Mouse (Mus musculus): ENCODE data around the gene Cdh9.

Cdh9 gene

GRCm38 (mm10) chr15:16728470-16729011, at the start of gene Cdh9:
Gene Cdh9 (plus strand): TSS chr15:16728756.
- DNase-seq (ENCODE audit: low read depth, low spot score) = no peak

GRCm38 (mm10) chr15:16679096-16679495, 49.5 kb upstream of the Cdh9 start:
- DNase-seq (ENCODE audit: low read depth, low spot score) = no peak

GRCm38 (mm10) chr15:16699821-16700220, 28.7 kb upstream of the Cdh9 start:
- no peak for DNase-seq (ENCODE audit: low read depth, low spot score)

GRCm38 (mm10) chr15:16702340-16702739, 26.2 kb upstream of the Cdh9 start:
- DNase-seq (ENCODE audit: low read depth, low spot score) = no peak

- no peak for DNase-seq (ENCODE audit: low read depth, low spot score)
Measured at GRCm38 (mm10) chr15:16739088-16739487, 10.5 kb downstream of the Cdh9 start.

- DNase-seq (ENCODE audit: low read depth, low spot score) = no peak
Measured at GRCm38 (mm10) chr15:16746672-16747071, 18.1 kb downstream of the Cdh9 start.

GRCm38 (mm10) chr15:16763252-16763651, 34.7 kb downstream of the Cdh9 start:
- DNase-seq (ENCODE audit: low read depth, low spot score) = no peak

GRCm38 (mm10) chr15:16784575-16784974, 56.0 kb downstream of the Cdh9 start:
- no peak for DNase-seq (ENCODE audit: low read depth, low spot score)

- no peak for DNase-seq (ENCODE audit: low read depth, low spot score)
Measured at GRCm38 (mm10) chr15:16792857-16793256, 64.3 kb downstream of the Cdh9 start.

GRCm38 (mm10) chr15:16801302-16801701, 72.7 kb downstream of the Cdh9 start:
- no peak for DNase-seq (ENCODE audit: low read depth, low spot score)

- no peak for DNase-seq (ENCODE audit: low read depth, low spot score)
Measured at GRCm38 (mm10) chr15:16810787-16811186, 82.2 kb downstream of the Cdh9 start.

- no peak for DNase-seq (ENCODE audit: low read depth, low spot score)
Measured at GRCm38 (mm10) chr15:16814035-16814434, 85.5 kb downstream of the Cdh9 start.

GRCm38 (mm10) chr15:16834761-16835160, 106.2 kb downstream of the Cdh9 start:
- DNase-seq (ENCODE audit: low read depth, low spot score) = no peak

- no peak for DNase-seq (ENCODE audit: low read depth, low spot score)
Measured at GRCm38 (mm10) chr15:16882542-16882941, 154.0 kb downstream of the Cdh9 start.

GRCm38 (mm10) chr15:16896674-16897073, 168.1 kb downstream of the Cdh9 start:
- no peak for DNase-seq (ENCODE audit: low read depth, low spot score)
